Mouse (Mus musculus) liver, embryonic 13.5 days (tissue): ENCODE measurements at regions not wholly inside any gene's neighbourhood (a gene's known extent, or its start where the extent isn't known, plus 50 kb on each side); places are given as distances from the start of the nearest gene placed in this dataset.

ENCODE experiments used
- ATAC-seq: fragments of 200-750 bp; cut with Nextera tagmentation; 2 replicates; pipeline ENCODE4 v1.8.0; 2017; ENCODE audit warnings: low read depth, mild to moderate bottlenecking, moderate number of reproducible peaks, moderate library complexity
- DNase-seq: peaks from one replicate; pipeline ENCODE4 v3.0.0; 2022
- H3K27ac ChIP-seq: fragments of 300-500 bp; sonication (generic); 2 replicates; pipeline ENCODE4 v1.5.1; 2015; ENCODE audit warnings: moderate library complexity, mild to moderate bottlenecking, inconsistent platforms
- H3K27me3 ChIP-seq: fragments of 300-500 bp; sonication (generic); 2 replicates; pipeline ENCODE4 v1.6.1; 2015; ENCODE audit warnings: mild to moderate bottlenecking, inconsistent platforms
- H3K36me3 ChIP-seq: fragments of 300-500 bp; sonication (generic); 2 replicates; pipeline ENCODE4 v1.6.1; 2015; ENCODE audit warnings: mild to moderate bottlenecking, inconsistent platforms
- H3K4me1 ChIP-seq: fragments of 300-500 bp; sonication (generic); replicated peaks from 2 replicates; pipeline ENCODE4 v1.6.1; 2015; ENCODE audit warnings: inconsistent platforms
- H3K4me2 ChIP-seq: fragments of 300-500 bp; sonication (generic); 2 replicates; pipeline ENCODE4 v1.6.1; 2015; ENCODE audit warnings: inconsistent platforms, mild to moderate bottlenecking, moderate library complexity
- H3K4me3 ChIP-seq: fragments of 300-500 bp; sonication (generic); replicated peaks from 2 replicates; pipeline ENCODE4 v1.5.1; 2015; ENCODE audit warnings: mild to moderate bottlenecking, inconsistent platforms
- H3K9ac ChIP-seq: fragments of 300-500 bp; sonication (generic); 2 replicates; pipeline ENCODE4 v1.6.1; 2015; ENCODE audit warnings: mild to moderate bottlenecking, inconsistent platforms
- H3K9me3 ChIP-seq: fragments of 300-500 bp; sonication (generic); replicated peaks from 2 replicates; pipeline ENCODE4 v1.6.1; 2016; ENCODE audit warnings: inconsistent platforms
- WGBS: fragments of 180-500 bp; shearing (Covaris S2); methylation state at CpG from one replicate; pipeline ENCODE4 v1.1.7; 2015; ENCODE audit not compliant: insufficient replicate concordance; 5-methylcytosine and 5-hydroxymethylcytosine counted together

DNA sequence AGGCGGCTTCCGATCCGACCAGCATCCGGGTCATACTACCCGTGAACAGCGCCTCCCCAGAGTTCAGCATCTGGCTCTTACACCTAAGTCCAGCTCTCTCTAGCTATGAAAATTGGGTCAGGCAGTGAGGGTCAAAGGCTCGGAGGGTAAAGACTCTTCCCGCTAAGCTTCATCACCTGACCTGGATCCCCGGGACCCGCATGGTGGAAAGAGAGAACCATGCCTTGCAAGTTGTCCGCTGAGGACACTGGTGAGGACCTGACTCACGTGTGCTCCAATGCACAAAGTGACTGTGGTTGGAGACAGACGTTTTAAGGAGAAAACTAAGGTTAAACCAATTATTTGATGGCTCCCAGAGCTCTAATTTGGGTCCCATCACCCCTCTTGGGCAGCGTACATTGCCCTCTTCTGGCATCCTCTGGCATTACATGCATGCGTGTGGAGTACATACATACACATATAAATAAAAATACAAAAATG, 74.6 kb upstream of the Sall4 start:
- Histone ChIP-seq H3K4me1 (peaks cover 29% of the 10 kb centered on the region), H3K9ac (no peak overlapping the region), H3K9me3 (no peaks in the 10 kb centered on the region), H3K4me2 (peak overlapping the region; percentile 28), H3K27me3 (peaks cover 78% of the 10 kb centered on the region), H3K4me3 (no peak overlapping the region), H3K36me3 (no peaks in the 10 kb centered on the region), H3K27ac (no peak overlapping the region)
- DNase-seq: no peak
- 4% methylated on average over 15 of the region's 15 CpGs for WGBS
- no peak for ATAC-seq

DNA sequence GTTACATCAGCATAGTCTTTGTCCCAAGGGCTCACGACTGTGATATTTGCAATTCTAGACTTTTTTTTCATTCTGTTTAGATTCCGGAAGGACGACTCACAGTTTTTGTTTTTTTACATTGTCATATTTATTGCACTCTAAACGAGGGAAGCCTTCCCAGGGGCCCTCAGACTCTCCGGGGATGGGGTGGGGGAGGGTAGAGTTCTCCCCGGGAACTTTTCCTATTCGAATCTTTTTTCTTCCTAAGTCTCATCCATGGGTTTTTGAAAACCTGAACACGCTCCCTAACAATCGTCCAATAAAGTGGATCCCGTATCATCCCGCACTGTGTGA, 73.9 kb upstream of the Sall4 start:
- ATAC-seq (no peak), DNase-seq (no peak)
- Histone ChIP-seq H3K9me3 (no peaks in the 10 kb centered on the region), H3K36me3 (no peaks in the 10 kb centered on the region), H3K4me1 (peaks cover 29% of the 10 kb centered on the region), H3K27ac (no peak overlapping the region), H3K4me3 (no peak overlapping the region), H3K9ac (no peak overlapping the region), H3K4me2 (peak overlapping the region; percentile 28), H3K27me3 (peaks cover 84% of the 10 kb centered on the region)
- WGBS: 2% methylated on average over 11 of the region's 11 CpGs

DNA sequence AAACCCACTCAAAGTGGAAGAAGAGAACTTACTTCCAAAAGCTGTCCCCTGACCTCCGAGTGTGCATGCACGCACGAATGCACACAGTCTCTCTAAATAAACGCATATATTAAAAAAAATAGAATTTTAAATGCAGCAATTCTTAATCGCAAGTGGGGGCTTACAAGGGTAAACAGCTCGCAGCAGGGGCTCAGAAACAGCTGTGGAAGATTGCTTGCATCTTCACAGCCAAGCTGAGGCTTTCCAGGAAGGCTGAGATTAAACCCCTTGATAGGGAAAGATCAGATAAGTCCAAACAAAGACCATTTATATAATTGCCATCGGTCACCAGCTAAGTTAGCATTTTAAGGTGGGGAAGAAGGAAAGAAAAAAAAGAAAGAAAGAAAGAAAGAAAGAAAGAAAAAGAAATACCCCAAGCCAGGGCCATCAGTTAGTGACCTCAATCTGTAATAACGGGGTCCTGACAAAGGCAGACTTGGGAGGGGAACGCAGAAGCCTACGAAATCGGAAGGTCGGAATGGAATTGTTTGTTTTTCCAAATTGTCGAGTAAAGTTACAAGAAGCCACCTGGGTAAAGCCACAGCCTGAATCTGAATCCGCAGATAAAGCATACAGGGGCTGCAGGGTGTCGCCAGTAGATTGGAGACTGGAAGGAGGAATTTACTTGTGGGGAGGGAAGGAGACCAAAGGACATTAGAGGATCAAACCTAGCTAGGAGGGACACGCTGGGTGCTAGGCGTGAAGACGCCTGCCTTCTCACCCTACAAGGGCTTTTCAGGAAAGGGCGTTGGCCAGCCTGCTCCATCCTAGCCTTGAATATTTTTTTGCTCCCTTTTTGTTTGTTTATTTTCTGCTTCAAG, 73.3 kb upstream of the Sall4 start:
- no peak overlapping the region for H3K9ac ChIP-seq
- peak overlapping the region; percentile 28 for H3K4me2 ChIP-seq
- no peak for DNase-seq
- no peaks in the 10 kb centered on the region for H3K9me3 ChIP-seq
- 3% methylated on average over 19 of the region's 19 CpGs for WGBS
- no peak overlapping the region for H3K4me3 ChIP-seq
- H3K4me1 ChIP-seq: peaks cover 29% of the 10 kb centered on the region
- no peak for ATAC-seq
- H3K27me3 ChIP-seq: peaks cover 84% of the 10 kb centered on the region
- H3K36me3 ChIP-seq: no peaks in the 10 kb centered on the region
- no peak overlapping the region for H3K27ac ChIP-seq

DNA sequence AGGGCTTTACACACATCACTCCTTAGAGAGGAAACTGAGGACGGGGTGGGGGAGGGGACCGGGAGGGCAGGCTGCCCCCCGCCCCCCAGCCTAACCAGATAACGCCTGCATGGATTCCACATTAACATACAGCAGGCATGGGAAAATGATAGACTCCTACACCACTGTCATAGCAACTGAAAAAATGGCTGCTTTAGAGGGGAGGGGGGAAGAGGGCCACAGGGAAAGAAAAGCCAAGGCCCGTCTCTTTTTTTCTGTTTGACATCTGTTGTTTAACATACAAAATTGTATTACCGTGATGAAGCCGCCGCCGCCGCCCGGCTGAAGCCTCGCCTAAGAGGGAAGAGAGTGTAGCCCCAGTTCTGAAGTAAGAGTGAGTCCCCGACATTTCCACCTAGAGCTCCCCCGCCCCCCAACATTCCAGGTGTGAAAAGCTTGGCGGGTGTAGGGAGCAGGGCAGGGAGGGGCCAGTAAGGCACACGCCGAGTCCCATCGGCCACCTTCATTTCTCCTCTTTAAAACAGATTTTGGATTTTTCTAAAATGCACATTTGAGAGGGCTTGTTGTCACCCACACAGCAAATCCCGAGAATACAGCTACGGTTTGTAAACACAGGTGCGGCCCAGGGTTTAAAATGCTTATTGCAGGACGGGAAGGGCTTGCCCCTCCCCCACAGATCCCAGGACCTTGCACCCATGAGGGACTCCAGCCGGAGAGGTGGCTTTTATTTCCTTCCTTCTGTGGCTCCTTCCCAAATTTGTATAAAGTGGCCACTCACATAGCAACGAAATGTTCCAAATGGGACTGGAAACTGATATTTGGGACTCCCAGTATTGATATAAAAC, 72.3 kb upstream of the Sall4 start:
- 2% methylated on average over 24 of the region's 24 CpGs for WGBS
- no peak for DNase-seq
- Histone ChIP-seq H3K4me3 (peak overlapping the region; percentile 28), H3K36me3 (no peaks in the 10 kb centered on the region), H3K9ac (no peak overlapping the region), H3K9me3 (no peaks in the 10 kb centered on the region), H3K4me1 (peaks cover 29% of the 10 kb centered on the region), H3K27me3 (peaks cover 79% of the 10 kb centered on the region), H3K27ac (no peak overlapping the region), H3K4me2 (peak overlapping the region; percentile 52)
- ATAC-seq: no peak

DNA sequence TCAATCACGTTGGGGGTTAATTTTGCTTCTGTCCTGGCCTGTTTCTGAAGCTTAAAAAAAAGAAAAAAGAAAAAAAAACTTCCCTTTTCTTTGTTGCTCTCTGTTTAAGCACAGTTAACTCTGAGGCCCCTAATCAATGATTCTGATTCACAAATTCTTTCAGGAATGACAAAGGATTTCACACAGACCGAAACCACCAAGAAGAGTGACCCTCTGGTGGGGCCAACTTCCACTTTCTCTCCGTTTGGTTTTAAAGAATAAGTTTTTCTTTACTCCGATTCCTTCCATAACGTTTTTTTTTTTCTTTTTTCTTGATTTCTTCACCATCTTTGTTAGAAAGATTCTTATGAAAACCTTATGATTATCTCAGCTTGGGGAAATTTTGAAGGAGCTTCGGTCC, 71.5 kb upstream of the Sall4 start:
- H3K4me3 ChIP-seq: no peak overlapping the region
- H3K9ac ChIP-seq: no peak overlapping the region
- H3K9me3 ChIP-seq: no peaks in the 10 kb centered on the region
- DNase-seq (no peak), ATAC-seq (no peak)
- peak overlapping the region; percentile 52 for H3K4me2 ChIP-seq
- H3K36me3 ChIP-seq: no peaks in the 10 kb centered on the region
- H3K4me1 ChIP-seq: peaks cover 29% of the 10 kb centered on the region
- H3K27ac ChIP-seq: no peak overlapping the region
- 7% methylated on average over 6 of the region's 6 CpGs for WGBS
- peaks cover 72% of the 10 kb centered on the region for H3K27me3 ChIP-seq

DNA sequence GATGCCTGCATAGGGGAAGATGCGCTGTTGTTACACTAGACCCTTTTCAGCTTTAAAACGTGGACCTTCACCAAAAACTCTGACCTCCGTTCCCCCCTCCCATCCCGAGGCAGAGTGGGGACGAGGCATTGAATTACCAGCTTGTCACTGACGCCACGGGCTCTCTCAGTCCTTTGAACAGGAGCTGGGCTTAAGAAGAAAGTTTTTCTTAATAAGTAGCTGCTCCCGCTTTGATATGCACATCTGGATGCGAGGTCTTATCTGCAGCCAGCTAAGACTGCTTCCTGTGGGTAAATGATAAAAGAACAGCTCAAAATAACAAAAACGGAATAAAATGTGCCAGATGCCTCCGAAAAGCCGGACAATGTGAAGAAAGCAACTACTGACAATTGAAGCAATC, 70.9 kb upstream of the Sall4 start:
- Histone ChIP-seq H3K9ac (no peak overlapping the region), H3K27ac (no peak overlapping the region), H3K4me3 (0 out of 2 replicates have a peak overlapping the region, but pooled peaks have one; percentile 3), H3K27me3 (peaks cover 68% of the 10 kb centered on the region), H3K9me3 (no peaks in the 10 kb centered on the region), H3K36me3 (no peaks in the 10 kb centered on the region), H3K4me1 (peaks cover 29% of the 10 kb centered on the region), H3K4me2 (peak overlapping the region; percentile 33)
- 0 out of 2 replicates have a peak, but pooled peaks have one; percentile 34 for ATAC-seq
- WGBS: 6% methylated on average over 12 of the region's 12 CpGs
- DNase-seq: peak; percentile 8

DNA sequence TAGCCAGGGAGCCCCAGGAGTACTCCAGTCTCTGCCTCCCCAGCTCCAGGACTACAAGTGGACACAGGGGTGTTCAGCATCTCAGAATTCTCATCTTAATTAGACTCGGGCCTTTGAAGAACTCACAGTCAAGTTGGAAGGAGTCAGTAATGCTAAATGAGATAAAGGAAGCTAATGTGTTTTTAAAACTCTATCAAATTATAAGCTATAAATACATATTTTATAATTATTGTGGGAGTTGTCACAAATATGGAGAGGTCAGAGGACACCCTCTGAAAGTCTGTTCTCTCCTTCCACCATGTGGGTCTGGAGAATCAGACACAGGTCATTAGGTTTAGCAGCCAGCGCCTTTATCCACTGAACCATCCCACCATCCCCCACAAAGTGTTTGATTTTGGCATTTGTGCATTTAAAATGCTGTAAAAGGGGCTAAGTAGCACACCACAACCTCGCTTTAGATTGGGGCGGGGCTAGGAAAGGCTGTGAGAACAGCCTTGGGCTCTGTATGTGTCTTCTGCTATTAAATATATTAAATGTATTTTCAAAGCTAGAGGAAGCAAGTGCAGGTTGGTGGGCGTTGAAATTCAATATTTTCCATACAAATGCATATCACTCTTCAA, 70.3 kb upstream of the Sall4 start:
- Histone ChIP-seq H3K4me2 (no peak overlapping the region), H3K27ac (no peak overlapping the region), H3K4me1 (peaks cover 29% of the 10 kb centered on the region), H3K36me3 (no peaks in the 10 kb centered on the region), H3K4me3 (no peak overlapping the region), H3K9ac (no peak overlapping the region), H3K9me3 (no peaks in the 10 kb centered on the region), H3K27me3 (peaks cover 64% of the 10 kb centered on the region)
- DNase-seq (no peak), ATAC-seq (no peak)
- 42% methylated on average over 5 of the region's 5 CpGs for WGBS

DNA sequence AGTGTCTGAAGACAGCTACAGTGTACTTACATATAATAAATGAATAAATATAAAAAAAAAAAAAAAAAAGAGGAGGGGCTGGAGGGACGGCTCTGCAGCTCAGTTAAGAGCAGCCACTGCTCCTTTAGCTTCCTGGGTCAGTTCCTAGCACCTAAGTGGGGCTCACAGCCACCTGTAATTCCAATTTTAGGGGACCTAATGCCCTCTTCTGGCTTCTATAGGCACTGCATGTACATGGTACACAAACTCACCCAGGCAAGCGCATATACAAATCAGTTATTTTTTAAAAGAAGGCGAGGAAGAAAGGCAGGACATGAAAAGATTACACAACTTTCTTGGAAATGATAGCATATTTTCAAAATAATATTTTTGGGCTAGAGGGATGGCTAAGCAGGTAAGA, 67.0 kb upstream of the Sall4 start:
- 69% methylated on average over 3 of the region's 3 CpGs for WGBS
- Histone ChIP-seq H3K9me3 (no peaks in the 10 kb centered on the region), H3K9ac (no peak overlapping the region), H3K4me3 (no peak overlapping the region), H3K27ac (no peak overlapping the region), H3K27me3 (peaks cover 38% of the 10 kb centered on the region), H3K36me3 (no peaks in the 10 kb centered on the region), H3K4me2 (no peak overlapping the region), H3K4me1 (peaks cover 14% of the 10 kb centered on the region)
- DNase-seq (no peak), ATAC-seq (no peak)

DNA sequence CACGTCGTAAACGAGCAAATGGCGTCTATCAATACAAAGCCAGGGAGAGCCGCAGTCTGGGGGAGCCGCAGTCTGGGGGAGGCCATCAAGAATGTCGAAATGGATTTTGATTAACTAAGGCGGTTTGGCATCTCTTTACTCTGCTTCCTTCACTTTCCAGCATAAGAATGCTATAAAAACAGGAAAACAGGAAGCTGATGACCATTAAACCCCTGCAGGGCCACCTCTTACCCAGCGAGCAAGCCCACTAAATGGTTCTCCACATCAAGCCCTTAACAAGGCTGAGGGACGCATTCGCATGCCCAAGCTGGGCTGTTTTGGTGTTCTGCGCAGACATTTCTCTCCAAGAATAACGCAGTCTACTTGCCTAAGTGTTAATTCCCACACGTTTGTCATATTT, 64.0 kb upstream of the Sall4 start:
- WGBS: 46% methylated on average over 14 of the region's 14 CpGs
- no peaks in the 10 kb centered on the region for H3K36me3 ChIP-seq
- H3K27me3 ChIP-seq: peaks cover 7% of the 10 kb centered on the region; the same call in 1 of the 2 replicates

DNA sequence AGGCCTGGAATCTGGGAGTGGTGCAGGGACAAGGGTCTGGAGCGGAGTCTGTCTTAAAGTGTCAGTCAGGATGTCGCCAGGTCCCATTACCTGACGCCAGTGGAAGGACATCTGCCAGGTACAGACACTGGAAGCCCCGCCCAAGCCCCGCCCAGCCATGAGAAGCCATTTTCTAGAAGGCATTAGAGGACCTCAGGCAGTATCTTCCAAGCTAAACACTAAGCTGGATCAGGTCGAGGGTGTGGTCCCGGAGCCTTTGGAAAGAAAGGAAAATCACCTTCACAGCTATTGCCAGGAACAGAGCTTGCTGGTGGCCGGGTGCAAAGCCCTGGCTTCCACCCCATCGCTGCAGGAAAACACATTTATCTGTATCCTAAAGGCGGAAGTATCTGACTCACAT, 52.9 kb upstream of the Sall4 start:
- 46% methylated on average over 10 of the region's 10 CpGs for WGBS

More for the DNA sequence above, 64.0 kb upstream of the Sall4 start:
- H3K4me2 ChIP-seq: no peak overlapping the region
- H3K27ac ChIP-seq: no peak overlapping the region
- no peak overlapping the region for H3K4me3 ChIP-seq
- ATAC-seq (no peak), DNase-seq (no peak)
- H3K9ac ChIP-seq: no peak overlapping the region
- no peaks in the 10 kb centered on the region for H3K9me3 ChIP-seq
- H3K4me1 ChIP-seq: no peaks in the 10 kb centered on the region

More for the DNA sequence above, 52.9 kb upstream of the Sall4 start:
- Histone ChIP-seq H3K27me3 (no peaks in the 10 kb centered on the region), H3K27ac (no peak overlapping the region), H3K4me3 (no peak overlapping the region), H3K4me1 (no peaks in the 10 kb centered on the region), H3K9me3 (no peaks in the 10 kb centered on the region), H3K4me2 (no peak overlapping the region), H3K9ac (no peak overlapping the region), H3K36me3 (no peaks in the 10 kb centered on the region)
- no peak for ATAC-seq
- DNase-seq: no peak
